Mouse (Mus musculus) thymus, postnatal 4 days (tissue): ENCODE data around the gene Rftn2.
"Not testable (repeated sequence)": the region's sequence is repeated elsewhere in the genome, so short reads cannot be mapped to it uniquely, and the experiment has no call there.

Source experiments
- DNase-seq: peaks from one replicate; pipeline ENCODE4 v3.0.0; 2021

Rftn2 gene

DNA sequence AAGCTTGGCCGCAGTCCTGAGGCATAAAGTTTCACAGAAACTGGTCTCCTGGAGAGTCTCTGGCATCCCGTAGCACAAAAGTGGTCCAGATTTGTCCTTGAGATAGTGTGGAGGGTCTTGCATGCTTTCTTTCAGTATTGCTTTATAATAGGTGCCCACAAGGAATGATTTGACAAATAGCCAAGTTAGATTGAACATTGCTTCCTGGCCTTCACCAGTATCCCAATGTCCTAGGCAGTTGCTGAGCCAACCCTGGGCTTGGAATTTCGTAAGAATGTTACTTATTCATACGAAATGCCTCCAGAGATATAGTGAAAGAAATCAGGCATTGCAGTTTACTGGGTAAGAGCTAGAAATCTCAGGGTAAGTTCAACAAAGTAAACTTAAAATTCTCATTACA lies 58.0 kb downstream of the Rftn2 start:
- no peak for DNase-seq

DNA sequence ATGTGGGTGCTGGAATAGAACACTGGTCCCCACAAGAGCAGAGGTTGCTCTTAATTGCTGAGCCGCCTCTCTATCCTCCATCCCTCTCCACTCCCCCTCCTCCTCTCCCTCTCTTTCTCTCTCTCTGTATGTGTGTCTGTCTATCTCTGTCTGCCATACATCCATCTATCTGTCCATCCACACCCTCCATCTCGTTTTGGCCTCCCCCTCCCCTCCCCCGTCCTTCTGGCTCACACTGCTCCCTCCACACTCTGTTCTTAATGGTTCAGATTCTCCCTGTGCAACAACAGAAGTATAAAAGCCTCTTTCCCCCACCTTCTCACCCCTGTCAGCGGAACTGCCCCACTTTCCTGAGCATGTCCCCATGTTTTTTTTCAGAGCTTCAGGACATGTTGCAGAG lies 59.0 kb downstream of the Rftn2 start:
- DNase-seq, result no peak

DNA sequence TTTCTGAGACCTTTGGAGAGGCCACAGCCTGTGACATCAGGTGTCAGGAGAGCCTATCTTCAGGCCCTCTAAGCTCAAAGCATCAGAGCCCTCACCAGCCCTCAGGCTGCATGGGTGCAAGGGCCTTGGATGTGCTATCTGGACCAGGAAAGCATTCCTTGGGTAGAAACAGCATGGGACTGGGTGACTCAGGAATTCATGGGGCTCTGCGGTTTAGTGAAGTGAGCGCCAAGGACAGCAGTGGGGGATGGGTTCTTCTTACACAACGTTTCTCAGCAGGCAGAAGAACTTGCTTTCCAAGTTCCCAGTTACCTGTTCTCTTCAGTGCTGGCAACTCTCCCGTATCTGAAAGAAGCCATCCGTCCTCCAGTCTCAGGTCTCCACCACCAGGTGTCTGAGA lies 62.6 kb downstream of the Rftn2 start:
- DNase-seq, result no peak

DNA sequence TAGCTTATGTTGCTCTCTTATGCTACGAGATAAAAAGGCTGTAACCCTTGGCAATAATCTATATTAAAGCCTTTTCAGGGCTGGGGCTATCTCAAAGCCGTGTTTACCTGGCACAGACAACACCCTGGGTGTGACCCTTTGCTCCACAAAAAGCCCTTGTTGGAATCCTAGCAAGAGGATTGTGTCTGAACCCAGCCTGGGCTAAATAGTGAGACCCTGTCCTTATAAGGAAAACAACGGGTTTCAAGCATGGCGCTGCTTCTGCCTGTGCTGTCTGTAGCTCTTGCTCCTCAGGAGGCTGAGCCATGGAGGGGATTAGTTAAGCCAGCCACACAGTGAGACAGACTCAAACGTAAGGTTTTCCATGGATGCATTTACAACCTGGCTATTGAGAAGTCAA lies 63.8 kb downstream of the Rftn2 start:
- DNase-seq, result no peak

DNA sequence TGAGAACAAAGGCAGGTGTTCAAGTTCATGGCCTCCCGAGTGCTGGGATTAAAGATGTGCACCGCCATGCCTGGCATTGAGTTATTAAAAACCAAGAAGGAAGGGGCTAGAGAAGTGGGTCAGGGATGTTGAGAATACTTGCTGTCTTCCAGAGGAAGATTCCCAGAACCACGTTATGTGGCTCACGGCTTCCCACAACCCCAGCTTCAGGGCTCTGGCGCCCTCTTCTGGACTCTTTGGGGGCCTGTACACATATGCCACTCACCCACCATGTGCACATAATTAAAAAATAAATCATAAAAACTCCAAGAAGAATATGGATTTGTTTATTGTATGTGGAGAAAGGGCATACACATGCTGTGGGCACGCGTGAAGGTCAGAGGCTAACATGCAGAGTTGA lies 64.7 kb downstream of the Rftn2 start:
- DNase-seq, result peak; percentile 56

DNA sequence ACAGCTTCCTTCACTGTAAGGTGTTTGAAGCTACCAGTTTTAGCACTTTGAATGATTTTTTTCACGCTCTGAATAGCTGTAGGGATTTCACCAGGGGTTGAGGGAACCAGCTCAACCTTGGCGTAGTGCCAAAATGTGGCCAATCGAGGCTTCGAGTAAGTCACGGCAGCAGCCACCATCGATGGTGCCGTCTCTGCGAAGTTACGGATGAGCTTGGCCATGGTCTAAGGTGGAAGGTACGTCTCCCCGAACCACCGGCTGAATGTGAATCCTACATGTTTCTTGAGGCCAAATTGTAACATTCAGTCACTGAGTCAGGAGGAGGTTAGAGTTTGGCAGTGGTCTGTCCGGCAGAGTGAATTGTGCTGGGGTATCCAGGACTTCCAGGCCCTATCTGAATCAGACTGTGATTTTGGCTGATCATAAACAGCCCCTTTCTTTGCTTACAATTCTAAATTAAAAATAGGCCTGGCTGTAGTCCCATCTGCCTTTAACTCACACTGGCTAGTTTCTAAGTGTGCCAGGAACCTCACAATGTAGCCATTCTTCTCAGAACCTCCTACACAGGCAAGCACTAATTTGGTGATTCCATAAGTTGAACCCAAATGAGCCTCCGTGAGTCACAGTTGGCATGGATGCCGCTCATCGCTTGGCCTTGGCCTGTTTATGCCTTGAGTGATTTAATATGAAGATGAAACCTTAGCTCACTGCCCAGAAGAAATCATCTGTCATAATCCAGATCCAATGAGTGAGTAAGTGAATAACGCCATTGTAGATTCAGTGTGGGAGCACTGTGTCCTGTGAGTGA lies 65.5 kb downstream of the Rftn2 start:
- no peak for DNase-seq

DNA sequence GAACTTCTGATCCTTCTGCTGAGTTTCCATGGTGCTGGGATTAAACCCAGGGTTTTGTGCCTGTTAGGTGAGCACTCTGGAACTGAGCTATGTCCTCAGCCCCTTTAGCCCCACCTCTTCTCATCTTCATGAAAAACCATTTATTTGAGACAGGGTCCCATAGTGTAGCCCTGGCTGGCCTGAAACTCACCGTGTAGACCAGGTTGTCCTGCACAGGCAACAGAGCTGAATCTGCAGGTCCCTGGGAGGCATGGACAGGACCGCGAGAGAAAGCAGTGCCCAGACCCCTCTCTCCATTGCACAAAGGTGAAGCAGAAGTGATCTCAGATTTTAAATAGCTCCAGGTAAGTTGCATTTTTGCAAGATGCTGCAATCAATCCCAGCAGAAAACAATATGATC lies 66.4 kb downstream of the Rftn2 start:
- DNase-seq, result no peak

DNA sequence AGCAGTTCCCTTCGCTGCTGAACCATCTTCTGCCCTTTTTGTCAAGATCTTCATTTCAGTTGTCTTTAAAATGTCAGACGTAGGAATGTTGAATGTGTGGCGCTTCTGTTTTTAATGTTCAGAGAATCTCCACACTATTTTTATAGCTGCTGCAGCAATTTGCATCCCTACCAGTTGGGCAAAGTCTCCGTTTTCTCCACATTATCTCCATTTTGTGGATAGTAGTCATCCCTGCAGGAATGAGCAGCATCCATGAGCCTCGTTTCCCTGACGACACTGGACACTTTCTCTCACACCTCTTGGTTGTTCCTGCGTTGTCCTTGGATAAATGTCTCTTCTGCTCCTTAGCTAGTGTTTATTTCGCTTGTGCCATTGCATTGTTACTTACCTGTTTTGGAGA lies 67.8 kb downstream of the Rftn2 start:
- DNase-seq, result no peak

DNA sequence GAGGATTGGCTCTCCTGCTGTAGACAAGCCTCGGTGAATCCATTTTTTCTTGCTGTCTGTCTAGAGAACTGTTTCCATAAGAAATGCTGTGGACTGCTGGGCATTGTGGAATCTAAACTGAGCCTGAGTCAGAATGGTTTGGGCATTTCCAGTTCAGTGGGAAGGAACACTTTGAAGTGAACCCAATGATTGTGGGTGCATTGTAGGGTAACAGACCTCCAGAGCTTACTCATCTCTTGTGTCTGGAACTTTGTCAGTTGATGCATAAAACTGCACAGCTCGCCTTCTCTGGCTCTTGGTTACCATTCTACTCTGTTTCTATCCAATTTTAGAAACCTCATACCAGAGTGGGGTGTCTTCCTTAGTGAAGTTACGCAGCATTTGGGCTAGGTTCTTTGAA lies 68.4 kb downstream of the Rftn2 start:
- DNase-seq, result no peak

DNA sequence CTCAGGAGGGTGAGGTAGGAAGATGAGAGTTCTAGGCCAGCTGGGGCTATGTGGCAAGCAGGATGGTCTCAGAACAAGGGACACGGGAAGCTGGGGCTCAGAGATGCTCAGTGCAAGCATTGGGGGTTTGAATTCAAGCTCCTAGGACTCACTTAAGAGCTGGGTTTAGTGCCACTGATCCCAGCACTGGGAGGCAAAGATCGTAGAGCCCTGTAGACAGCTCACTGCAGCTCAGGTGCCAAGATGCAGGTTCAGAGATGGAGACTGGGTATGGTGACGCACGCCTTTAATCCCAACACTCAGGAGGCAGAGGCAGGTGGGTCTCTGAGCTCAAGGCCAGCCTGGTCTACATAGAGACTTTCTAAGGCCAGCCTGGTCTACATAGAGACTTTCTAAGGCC lies 69.3 kb downstream of the Rftn2 start:
- DNase-seq, result no peak

DNA sequence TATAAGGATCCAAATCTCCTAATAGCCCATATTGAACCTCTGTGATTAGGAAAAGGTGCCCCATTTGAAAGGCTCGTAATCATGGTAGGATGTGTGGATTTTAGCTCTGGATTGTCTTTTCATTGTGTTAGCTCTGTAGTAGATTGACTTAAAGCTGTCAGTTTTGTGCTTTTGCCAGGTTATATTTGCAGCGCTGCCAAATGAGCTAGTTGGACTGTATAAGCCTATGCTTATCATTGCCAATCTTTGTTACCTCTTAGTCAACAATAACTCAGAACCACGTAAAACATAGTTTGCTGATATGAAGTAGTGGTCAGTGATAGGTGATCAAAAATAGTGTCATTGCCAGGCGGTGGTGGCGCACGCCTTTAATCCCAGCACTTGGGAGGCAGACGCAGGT lies 81.0 kb downstream of the Rftn2 start:
- no peak for DNase-seq

DNA sequence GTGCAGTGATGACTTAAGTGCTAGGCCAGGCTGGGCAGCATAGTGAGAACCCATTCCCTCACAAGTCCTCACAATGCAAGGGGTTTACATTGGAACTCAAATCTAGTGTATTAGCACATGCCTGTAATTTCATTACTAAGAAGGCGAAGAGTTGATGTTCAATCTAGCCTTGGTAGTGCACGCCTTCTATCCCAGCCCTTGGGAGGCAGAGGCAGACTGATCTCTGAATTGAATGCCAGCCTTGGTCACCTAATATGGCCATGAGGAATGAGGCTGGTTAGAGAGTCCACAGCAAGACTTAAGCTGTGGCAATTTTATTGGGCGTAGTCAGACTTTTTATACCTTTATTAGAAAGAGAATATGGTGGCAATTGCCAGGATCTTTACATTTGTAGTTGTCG lies 82.2 kb downstream of the Rftn2 start:
- no peak for DNase-seq

DNA sequence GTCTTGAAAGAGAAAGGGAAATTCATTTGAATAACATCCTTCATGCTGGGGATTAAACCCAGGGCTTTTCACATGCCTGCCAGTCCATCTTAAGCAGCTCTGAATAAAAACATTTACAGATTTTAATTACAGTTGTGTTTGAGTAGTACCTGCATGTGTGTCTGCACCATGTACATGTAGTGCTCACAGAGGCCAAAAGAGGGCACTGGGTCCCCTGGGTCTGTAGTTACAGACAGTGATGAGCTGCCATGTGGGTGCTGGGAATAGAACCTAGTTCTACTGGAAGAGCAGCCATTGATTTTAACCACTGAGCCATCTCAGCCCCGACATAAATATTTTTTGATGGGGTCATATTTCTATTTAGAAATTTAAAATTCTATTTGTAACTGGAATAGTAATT lies 90.7 kb downstream of the Rftn2 start:
- no peak for DNase-seq

DNA sequence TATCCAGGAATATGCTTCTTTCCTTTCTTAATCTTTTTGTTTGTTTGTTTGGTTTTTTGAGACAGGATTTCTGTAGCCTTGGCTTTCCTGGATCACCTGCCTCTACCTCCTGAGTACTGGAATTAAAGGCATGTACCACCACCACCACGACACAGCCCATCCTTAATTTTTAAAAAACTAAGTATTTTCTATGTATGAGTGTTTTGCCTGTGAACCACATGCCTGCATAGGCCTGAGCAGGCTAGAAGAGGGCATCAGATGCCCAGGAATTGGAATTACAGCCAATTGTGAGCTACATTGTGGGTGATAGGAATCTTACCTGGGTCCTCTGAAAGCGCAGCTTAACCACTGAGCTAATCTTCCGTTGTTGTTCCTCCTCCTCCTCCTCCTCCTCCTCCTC lies 92.3 kb downstream of the Rftn2 start:
- DNase-seq, result no peak

DNA sequence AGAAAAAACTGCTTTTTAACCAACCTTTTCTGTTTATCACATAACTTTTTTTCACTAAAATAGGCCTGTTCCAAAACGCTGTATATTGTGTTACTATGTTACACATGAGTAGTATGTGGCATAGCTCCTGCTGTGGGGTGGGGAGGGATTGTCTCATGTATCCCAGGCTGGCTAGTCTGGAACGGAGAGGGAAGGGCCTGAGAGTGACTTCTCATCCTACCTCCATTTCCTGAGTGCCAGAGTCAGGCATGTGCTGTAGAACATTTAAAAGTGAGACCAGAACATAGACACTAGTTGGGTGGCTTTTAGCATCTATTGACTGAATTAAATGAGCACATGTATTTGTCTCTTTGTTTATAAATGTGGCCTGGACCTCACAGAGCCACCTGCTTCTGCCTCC lies 93.4 kb downstream of the Rftn2 start:
- DNase-seq, result no peak

DNA sequence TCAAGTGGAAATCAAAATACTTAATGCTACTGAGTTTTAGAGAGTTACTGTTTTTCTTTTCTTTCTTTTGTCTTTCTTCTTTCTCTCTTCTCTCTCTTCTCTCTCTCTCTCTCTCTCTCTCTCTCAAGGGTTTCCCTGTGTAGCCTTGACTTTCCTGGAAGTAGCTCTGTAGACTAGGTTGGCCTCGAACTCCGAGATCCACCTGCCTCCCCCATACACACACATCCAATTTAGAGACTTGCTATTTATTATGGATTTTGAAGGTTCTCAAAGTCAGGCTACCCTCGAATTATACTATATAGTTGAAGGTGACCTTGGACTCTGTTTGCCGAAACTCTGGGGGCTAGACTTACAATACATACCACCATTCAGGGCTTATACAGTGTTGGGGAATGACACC lies 94.3 kb downstream of the Rftn2 start:
- no peak for DNase-seq

DNA sequence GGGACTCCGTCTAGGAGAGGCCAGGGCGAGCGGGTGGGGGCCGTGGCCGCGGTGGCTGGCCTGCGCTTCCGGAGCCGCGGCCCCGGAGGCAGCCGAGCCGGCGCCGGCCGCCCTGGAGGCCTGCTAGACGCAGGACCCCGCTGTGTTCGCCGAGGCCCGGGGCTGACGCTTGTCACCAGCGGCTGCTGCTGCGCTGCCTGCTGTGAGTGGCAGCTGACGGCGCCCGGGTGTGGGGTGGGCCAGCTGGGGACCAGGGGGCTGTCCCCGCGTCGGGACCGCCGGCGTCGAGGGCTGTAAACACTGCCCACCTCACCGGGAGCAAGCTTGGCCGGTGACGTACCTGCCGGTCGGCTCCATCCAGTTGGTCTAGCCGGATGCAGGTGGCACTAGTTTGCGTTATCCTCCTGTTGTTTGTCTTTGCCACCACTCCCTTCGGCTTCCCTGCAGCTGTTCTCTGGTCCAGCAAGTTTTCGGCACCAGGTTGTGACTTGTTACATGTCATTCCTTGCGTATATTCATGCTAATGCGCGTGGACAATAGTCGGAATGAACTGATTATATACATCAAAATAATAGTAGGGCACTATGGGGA lies 95.1 kb downstream of the Rftn2 start:
- peak; percentile 77 for DNase-seq

DNA sequence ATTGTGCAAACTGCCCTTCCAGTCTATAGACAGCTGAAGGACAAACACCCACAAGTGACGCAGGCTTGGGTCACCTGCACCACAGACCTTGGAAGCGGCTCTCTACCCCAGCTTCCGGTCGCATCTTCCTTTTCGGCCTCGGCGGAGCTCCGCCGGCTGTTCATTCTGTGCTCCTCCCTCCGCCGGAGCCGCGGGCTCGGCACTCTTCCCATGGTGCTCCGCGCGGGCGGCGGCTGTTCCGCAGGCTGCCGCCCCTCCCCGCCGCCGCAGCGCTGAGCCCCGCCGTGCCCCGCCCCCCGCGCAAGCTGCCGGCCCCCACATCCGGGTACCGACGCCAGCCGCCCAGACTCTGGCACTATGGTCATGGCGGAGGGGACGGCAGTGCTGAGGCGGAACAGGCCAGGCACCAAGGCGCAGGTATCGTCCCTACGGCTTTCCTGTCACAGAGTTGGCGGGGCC lies 95.6 kb downstream of the Rftn2 start, which contains the start of gene Mob4:
TSS of gene Mob4 (plus strand) at position 289 of the 459 bp plus-strand sequence.
- DNase-seq, result peak; percentile 98

DNA sequence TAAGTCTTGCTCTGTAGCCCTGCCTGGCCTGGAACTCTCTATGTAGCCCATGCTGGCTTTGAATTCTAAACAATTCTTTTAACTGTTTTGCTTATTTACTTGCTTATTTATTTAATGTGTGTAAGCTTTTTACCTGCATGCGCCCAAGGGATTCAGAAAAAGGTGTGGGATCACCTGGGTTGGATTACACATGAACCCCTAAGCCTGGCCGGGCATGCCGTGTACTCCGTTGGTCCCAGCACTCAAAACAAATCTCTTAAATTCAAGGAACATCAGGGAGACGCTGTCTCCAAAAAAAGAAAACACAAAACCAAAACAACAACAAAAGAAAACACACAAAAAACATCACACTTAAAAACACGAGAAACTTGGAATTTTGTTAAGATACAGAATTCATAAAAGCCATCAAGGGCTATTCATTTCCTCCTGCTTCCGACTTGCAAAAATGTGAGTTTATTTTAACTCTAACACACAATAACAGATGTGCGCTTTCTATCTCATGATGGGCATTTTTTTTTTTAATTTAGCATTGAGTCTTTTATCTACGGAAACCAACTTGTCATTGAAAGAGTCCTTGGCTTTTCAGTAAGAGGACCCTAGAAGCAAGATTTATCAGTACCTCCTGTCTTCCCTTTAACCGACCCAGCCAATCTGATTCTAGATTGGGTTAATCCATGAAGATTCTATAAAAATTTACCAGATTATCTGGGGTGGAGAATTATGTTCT lies 96.2 kb downstream of the Rftn2 start:
- DNase-seq, result peak; percentile 27

DNA sequence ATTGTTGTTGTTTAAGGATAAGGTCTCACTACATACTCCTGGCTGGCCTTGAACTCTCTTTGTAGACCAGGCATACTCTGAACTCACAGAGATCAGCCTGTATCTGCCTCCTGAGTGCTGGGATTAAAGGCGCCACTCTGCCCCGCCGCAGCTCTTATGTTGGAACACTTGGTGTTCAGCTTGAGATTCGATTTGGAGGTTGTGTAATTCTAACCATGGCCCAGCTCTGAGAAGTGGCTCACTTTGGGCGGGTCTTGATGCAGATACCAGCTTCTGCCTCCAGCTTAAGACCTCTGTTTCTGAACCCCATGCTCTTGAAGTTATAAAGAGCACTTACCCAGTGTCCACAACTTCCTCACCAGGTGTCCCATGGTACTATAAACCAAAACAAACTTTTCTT lies 96.9 kb downstream of the Rftn2 start:
- DNase-seq, result no peak

DNA sequence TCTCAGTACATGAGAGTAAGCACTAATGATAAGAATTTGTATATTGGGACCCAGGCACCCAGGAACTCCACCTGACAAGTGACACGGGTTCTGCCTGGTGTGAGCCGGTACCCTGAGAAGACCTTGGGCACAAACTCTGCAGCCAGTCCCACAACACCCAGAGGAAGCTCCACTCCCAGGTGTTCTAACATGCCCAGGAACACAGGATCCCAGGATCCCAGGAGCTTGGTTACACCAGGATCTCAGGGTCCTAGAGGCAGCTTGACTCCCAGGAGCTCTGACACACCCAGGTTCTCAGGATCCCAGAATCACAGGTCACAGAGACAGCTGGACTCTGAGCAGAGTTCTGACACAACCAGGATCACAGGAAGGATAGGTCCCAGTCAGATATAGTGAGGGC lies 102.4 kb downstream of the Rftn2 start:
- not testable (repeated sequence) for DNase-seq

DNA sequence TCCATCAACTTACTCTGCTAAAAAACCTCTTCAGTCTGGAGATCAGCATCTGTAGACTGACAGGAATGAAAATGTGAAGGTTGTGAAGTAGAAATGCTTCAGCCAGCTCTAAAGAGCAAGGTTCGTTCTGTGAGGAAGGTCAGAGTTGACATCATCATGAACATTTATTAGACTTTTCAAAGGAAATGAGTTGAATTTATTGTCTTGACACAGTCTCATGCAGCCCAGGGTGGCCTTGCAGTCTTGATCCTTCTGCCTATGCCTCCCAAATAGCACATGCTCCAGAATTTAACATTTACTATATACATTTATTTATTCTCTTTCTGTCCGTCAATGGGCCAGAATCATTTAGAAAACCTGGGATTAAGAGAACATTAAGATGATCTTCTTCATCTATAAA lies 103.0 kb downstream of the Rftn2 start:
- no peak for DNase-seq

DNA sequence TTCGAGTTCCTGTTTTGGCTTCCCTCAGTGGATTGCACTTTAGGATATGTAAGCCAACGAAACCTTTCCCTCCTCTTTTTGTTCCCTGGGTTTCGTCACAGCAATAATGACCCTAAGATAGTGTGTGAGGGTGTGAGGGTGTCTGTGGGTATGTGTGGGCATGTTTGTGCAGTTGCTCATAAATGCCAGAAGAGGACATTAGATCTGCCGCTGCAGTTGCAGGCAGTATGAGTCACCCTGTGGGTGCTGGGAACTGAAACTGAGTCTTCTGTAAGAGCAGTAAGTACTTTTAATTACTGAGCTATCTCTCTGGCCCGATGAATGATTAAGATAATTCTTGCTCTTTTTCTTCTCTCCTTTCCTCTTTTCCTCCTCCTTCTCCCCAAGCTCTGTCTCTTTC lies 103.5 kb downstream of the Rftn2 start:
- DNase-seq, result no peak
